Mouse (Mus musculus) midbrain, embryonic 14.5 days (tissue): Measurements from ENCODE around the gene Hcn2. TPM values are rescaled to one million over a fixed set of nuclear protein-coding genes. Genes with fewer than 3 reads are reported as not detected.

Experiments used
- ATAC-seq: fragments of 200-750 bp; cut with Nextera tagmentation; 2 replicates; pipeline ENCODE4 v1.8.0; 2017; ENCODE audit warnings: moderate number of reproducible peaks, moderate library complexity; ENCODE audit not compliant: low FRiP score, low TSS enrichment
- DNase-seq: peaks from one replicate; pipeline ENCODE4 v3.0.0-alpha.2; 2015
- H3K27ac ChIP-seq: fragments of 300-500 bp; sonication (generic); replicated peaks from 2 replicates; pipeline ENCODE4 v1.5.1; 2014; ENCODE audit warnings: mild to moderate bottlenecking, low read depth, low read length, moderate library complexity
- H3K27me3 ChIP-seq: fragments of 300-500 bp; sonication (generic); 2 replicates; pipeline ENCODE4 v1.6.1; 2014; ENCODE audit warnings: low read length, control low read depth, mixed read lengths; ENCODE audit not compliant: control insufficient read depth, insufficient read depth
- H3K36me3 ChIP-seq: fragments of 300-500 bp; sonication (generic); 2 replicates; pipeline ENCODE4 v1.6.1; 2014; ENCODE audit warnings: low read length, control low read depth; ENCODE audit not compliant: control insufficient read depth, insufficient read depth
- H3K4me1 ChIP-seq: fragments of 300-500 bp; sonication (generic); 2 replicates; pipeline ENCODE4 v1.6.1; 2014; ENCODE audit warnings: mild to moderate bottlenecking, antibody characterized with exemption, low read length, control low read depth; ENCODE audit not compliant: control insufficient read depth, insufficient read depth
- H3K4me2 ChIP-seq: fragments of 300-500 bp; sonication (generic); 2 replicates; pipeline ENCODE4 v1.6.1; 2014; ENCODE audit warnings: mild to moderate bottlenecking, low read length, moderate library complexity
- H3K4me3 ChIP-seq: fragments of 300-500 bp; sonication (generic); replicated peaks from 2 replicates; pipeline ENCODE4 v1.5.1; 2014; ENCODE audit warnings: low read depth, low read length
- H3K9ac ChIP-seq: fragments of 300-500 bp; sonication (generic); replicated peaks from 2 replicates; pipeline ENCODE4 v1.6.1; 2014; ENCODE audit warnings: mild to moderate bottlenecking, low read length, moderate library complexity
- H3K9me3 ChIP-seq: fragments of 300-500 bp; sonication (generic); 2 replicates; pipeline ENCODE4 v1.6.1; 2016; ENCODE audit warnings: low read length, control low read depth, mixed read lengths; ENCODE audit not compliant: control insufficient read depth
- WGBS: fragments of 180-500 bp; shearing (Covaris S2); extraction: QIAGEN DNeasy Blood & Tissue Kit; methylation state at CpG from one replicate; pipeline ENCODE4 v1.1.7; 2014; 5-methylcytosine and 5-hydroxymethylcytosine counted together
- polyA plus RNA-seq: library from polyadenylated mRNA; unstranded; fragments of >200 nt; fragmentation: Nextera tagmentation; extraction: Ambion mirVana; gene quantifications from 2 replicates; pipeline ENCODE4 v1.2.1, GENCODE M21; 2014

The Hcn2 gene
- polyA plus RNA-seq, 1 experiment from 2014 or later = 0.89 TPM

DNA sequence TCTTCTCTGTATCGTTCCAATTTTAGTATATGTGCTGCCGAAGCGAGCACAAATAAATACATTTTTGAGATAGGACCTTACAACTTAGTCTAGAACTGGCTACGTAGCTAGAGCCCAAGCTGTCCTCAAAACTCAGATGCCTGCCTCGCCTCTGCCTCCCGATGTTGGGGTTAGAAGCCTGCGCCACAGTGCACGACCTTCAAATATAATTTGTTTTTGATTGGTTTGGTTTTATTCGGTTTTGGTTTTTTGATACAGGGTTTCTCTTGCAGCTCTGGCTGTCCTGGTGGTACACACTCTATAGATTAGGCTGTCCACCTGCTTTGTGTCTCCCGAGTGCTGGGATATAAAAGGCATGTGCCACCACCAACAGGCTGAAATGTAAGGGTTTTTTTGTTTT lies 12.9 kb upstream of the Hcn2 start:
- ATAC-seq = no peak
- no peak for DNase-seq
- H3K9ac ChIP-seq = no peak overlapping the region; the same call in 1 of the 2 replicates

GRCm38 (mm10) chr10:79704065-79704969 lies 12.1 kb upstream of the Hcn2 start, which contains the start of gene Bsg:
Bsg (plus strand) TSS chr10:79704491.
- H3K4me2 ChIP-seq = peak within 1 kb of the TSS; percentile 88
- peak within 1 kb of the TSS; percentile 74 for H3K4me3 ChIP-seq
- H3K36me3 ChIP-seq = peaks cover 9% of the 10 kb centered on the region
- H3K4me1 ChIP-seq = peaks cover 26% of the 10 kb centered on the region
- ATAC-seq (peak; percentile 97), DNase-seq (peak; percentile 100)
- no peaks in the 10 kb centered on the region for H3K9me3 ChIP-seq
- H3K27ac ChIP-seq = peak within 1 kb of the TSS; percentile 85
- H3K9ac ChIP-seq = peak within 1 kb of the TSS; percentile 85
- WGBS = under 1% methylated on average over 65 of the region's 65 CpGs
- no peaks in the 10 kb centered on the region for H3K27me3 ChIP-seq

More for the DNA sequence above, 12.9 kb upstream of the Hcn2 start:
- WGBS = 76% methylated on average over 10 of the region's 10 CpGs
- H3K36me3 ChIP-seq = peaks cover under 1% of the 10 kb centered on the region; the same call in 1 of the 2 replicates
- H3K27ac ChIP-seq = peak overlapping the region; percentile 85
- H3K4me2 ChIP-seq = peak overlapping the region; percentile 88
- H3K4me1 ChIP-seq = peaks cover 26% of the 10 kb centered on the region
- no peaks in the 10 kb centered on the region for H3K9me3 ChIP-seq
- no peaks in the 10 kb centered on the region for H3K27me3 ChIP-seq
- peak overlapping the region; percentile 74 for H3K4me3 ChIP-seq

DNA sequence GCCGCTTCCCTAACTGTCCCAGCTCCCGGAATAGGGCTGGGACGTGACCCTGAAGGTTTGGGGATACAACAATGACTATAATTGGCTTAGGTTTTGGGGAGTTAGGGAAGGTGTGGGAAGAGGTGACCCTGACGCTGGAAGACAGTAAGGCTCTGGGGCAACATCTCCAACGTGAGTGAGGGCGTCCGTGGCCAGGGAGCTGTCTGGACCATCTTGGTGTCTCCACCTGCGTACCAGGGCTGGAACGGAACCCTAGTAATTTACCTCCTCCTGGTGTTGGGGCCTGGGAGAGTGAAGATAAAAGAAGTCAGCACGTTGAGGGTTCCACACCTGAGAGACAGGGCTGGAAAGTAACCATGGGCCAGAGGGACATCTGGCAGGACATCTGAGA lies 11.5 kb upstream of the Hcn2 start:
- 6% methylated on average over 10 of the region's 10 CpGs for WGBS
- H3K4me3 ChIP-seq = peak overlapping the region; percentile 74
- H3K27ac ChIP-seq = no peak overlapping the region; the same call in 1 of the 2 replicates
- no peaks in the 10 kb centered on the region for H3K27me3 ChIP-seq
- peak overlapping the region; percentile 85 for H3K9ac ChIP-seq
- DNase-seq (no peak), ATAC-seq (no peak)
- H3K9me3 ChIP-seq = no peaks in the 10 kb centered on the region
- peak overlapping the region; percentile 88 for H3K4me2 ChIP-seq
- H3K36me3 ChIP-seq = peaks cover 15% of the 10 kb centered on the region
- H3K4me1 ChIP-seq = peaks cover 26% of the 10 kb centered on the region

GRCm38 (mm10) chr10:79705951-79706350 lies 10.5 kb upstream of the Hcn2 start:
- peak overlapping the region; percentile 74; the same call in 1 of the 2 replicates for H3K4me3 ChIP-seq
- 80% methylated on average over 5 of the region's 5 CpGs for WGBS
- no peak for ATAC-seq
- H3K9me3 ChIP-seq = no peaks in the 10 kb centered on the region
- H3K4me2 ChIP-seq = peak overlapping the region; percentile 88
- H3K9ac ChIP-seq = peak overlapping the region; percentile 85
- no peak for DNase-seq
- peaks cover 25% of the 10 kb centered on the region for H3K36me3 ChIP-seq
- no peaks in the 10 kb centered on the region for H3K27me3 ChIP-seq
- H3K27ac ChIP-seq = no peak overlapping the region
- peaks cover 26% of the 10 kb centered on the region for H3K4me1 ChIP-seq

DNA sequence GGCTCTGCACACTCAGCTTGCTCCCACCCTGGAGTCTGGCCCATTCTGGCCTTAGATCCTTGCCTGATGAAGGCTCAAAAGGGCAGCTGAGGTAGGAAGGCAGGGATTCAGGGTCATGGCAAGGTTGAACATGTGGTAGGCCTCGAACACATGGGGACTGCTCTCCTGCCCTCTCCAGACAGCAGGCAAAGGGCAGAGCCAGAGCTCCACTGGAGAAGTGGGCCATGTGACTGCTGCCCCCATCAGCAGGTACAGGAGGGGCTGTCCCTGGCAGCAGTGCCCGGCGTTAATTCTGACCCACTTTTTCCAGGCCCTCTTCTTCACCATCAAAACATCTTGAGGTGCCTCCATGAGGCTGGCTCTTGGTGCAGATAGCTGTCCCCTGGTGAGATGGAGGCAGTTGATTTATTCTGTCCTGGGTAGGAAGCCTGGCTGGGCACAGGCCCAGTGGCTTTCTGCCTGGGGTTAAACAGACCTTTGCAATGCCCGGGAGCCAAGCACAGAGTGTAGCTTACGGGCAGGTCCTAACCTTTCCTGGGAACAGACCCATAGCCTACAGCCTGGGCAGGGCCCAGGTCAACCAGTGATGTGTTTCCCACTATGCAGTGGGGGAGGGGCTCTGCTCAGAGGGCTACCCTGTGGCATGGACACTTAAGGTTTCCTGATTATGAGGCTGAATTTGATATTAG lies 9.9 kb upstream of the Hcn2 start:
- peaks cover 26% of the 10 kb centered on the region for H3K4me1 ChIP-seq
- 91% methylated on average over 5 of the region's 5 CpGs for WGBS
- H3K27me3 ChIP-seq = no peaks in the 10 kb centered on the region
- H3K4me3 ChIP-seq = no peak overlapping the region
- no peak overlapping the region for H3K27ac ChIP-seq
- H3K9me3 ChIP-seq = no peaks in the 10 kb centered on the region
- H3K4me2 ChIP-seq = peak overlapping the region; percentile 88
- H3K36me3 ChIP-seq = peaks cover 31% of the 10 kb centered on the region
- no peak for ATAC-seq
- no peak for DNase-seq
- no peak overlapping the region; the same call in 1 of the 2 replicates for H3K9ac ChIP-seq

DNA sequence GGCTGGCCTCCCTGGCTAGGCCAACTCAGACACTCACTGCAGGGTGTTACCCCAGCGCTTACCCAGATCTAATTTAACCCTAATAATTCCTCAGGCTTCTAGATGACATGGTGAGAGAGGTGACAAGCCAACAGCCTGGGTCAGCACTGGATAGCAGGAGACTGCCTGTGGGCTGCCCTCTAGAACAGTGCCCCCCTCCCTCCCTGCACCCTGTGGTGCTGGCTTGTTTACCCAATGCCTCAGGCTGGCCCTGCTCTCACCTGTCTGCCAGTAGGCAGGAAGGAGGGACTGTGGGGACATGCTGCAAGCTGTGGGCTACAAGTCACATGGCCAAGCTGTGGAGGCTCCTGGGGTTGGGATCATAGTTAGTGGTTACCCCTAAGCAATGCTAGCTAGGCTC lies 9.3 kb upstream of the Hcn2 start:
- ATAC-seq = no peak
- Histone ChIP-seq H3K4me3 (no peak overlapping the region), H3K9ac (no peak overlapping the region), H3K27ac (no peak overlapping the region), H3K27me3 (no peaks in the 10 kb centered on the region), H3K4me2 (0 out of 2 replicates have a peak overlapping the region, but pooled peaks have one; percentile 88), H3K36me3 (peaks cover 37% of the 10 kb centered on the region), H3K9me3 (no peaks in the 10 kb centered on the region), H3K4me1 (peaks cover 26% of the 10 kb centered on the region)
- 77% methylated on average over 1 of the region's 1 CpGs for WGBS
- no peak for DNase-seq

- Histone ChIP-seq H3K9ac (no peak overlapping the region), H3K27me3 (no peaks in the 10 kb centered on the region), H3K4me3 (no peak overlapping the region), H3K4me1 (peaks cover 26% of the 10 kb centered on the region), H3K36me3 (peaks cover 38% of the 10 kb centered on the region), H3K9me3 (no peaks in the 10 kb centered on the region), H3K27ac (no peak overlapping the region), H3K4me2 (no peak overlapping the region)
- WGBS = 75% methylated on average over 4 of the region's 4 CpGs
- DNase-seq = no peak
- ATAC-seq = no peak
Observed at GRCm38 (mm10) chr10:79707759-79708158, 8.7 kb upstream of the Hcn2 start.

- Histone ChIP-seq H3K36me3 (peaks cover 38% of the 10 kb centered on the region), H3K27me3 (no peaks in the 10 kb centered on the region), H3K4me3 (no peak overlapping the region), H3K4me1 (peaks cover 26% of the 10 kb centered on the region), H3K9ac (no peak overlapping the region), H3K4me2 (no peak overlapping the region), H3K27ac (no peak overlapping the region), H3K9me3 (no peaks in the 10 kb centered on the region)
- ATAC-seq (no peak), DNase-seq (no peak)
- 94% methylated on average over 21 of the region's 21 CpGs for WGBS
Observed at GRCm38 (mm10) chr10:79708668-79709067, 7.8 kb upstream of the Hcn2 start.
